Mouse (Mus musculus) midbrain, embryonic 13.5 days (tissue): ENCODE data around the gene Ift22. TPM values are rescaled to one million over a fixed set of nuclear protein-coding genes. Genes with fewer than 3 reads are reported as not detected.
A peak's percentile ranks its signal among the peaks of the same experiment; 100 is the strongest.
"Not testable (repeated sequence)": the region's sequence is repeated elsewhere in the genome, so short reads cannot be mapped to it uniquely, and the experiment has no call there.

Source experiments
- ATAC-seq: fragments of 200-750 bp; cut with Nextera tagmentation; 2 replicates; pipeline ENCODE4 v1.8.0; 2017; ENCODE audit warnings: mild to moderate bottlenecking, moderate TSS enrichment, moderate library complexity
- H3K27ac ChIP-seq: fragments of 300-500 bp; sonication (generic); 2 replicates; pipeline ENCODE4 v1.5.1; 2015; ENCODE audit warnings: inconsistent platforms, mild to moderate bottlenecking, moderate library complexity
- H3K27me3 ChIP-seq: fragments of 300-500 bp; sonication (generic); 2 replicates; pipeline ENCODE4 v1.6.1; 2015; ENCODE audit warnings: mild to moderate bottlenecking, inconsistent platforms
- H3K36me3 ChIP-seq: fragments of 300-500 bp; sonication (generic); 2 replicates; pipeline ENCODE4 v1.6.1; 2015; ENCODE audit warnings: mild to moderate bottlenecking, inconsistent platforms
- H3K4me1 ChIP-seq: fragments of 300-500 bp; sonication (generic); replicated peaks from 2 replicates; pipeline ENCODE4 v1.6.1; 2015; ENCODE audit warnings: inconsistent platforms
- H3K4me2 ChIP-seq: fragments of 300-500 bp; sonication (generic); replicated peaks from 2 replicates; pipeline ENCODE4 v1.6.1; 2015; ENCODE audit warnings: moderate library complexity, mild to moderate bottlenecking, inconsistent platforms
- H3K4me3 ChIP-seq: fragments of 300-500 bp; sonication (generic); replicated peaks from 2 replicates; pipeline ENCODE4 v1.5.1; 2015; ENCODE audit warnings: mild to moderate bottlenecking, inconsistent platforms
- H3K9ac ChIP-seq: fragments of 300-500 bp; sonication (generic); replicated peaks from 2 replicates; pipeline ENCODE4 v1.6.1; 2015; ENCODE audit warnings: mild to moderate bottlenecking, inconsistent platforms
- H3K9me3 ChIP-seq: fragments of 300-500 bp; sonication (generic); 2 replicates; pipeline ENCODE4 v1.6.1; 2016; ENCODE audit warnings: mild to moderate bottlenecking, inconsistent platforms
- whole genome bisulfite sequencing: fragments of 180-500 bp; shearing (Covaris S2); methylation state at CpG from one replicate; pipeline ENCODE4 v1.1.7; 2015; 5-methylcytosine and 5-hydroxymethylcytosine counted together
- polyA plus RNA-seq: library from polyadenylated mRNA; unstranded; fragments of >200 nt; fragmentation: Nextera tagmentation; extraction: Ambion mirVana; gene quantifications from 2 replicates; pipeline ENCODE4 v1.2.1, GENCODE M21; 2015

Ift22 gene
- polyA plus RNA-seq, 1 experiment from 2014 or later, result 125 TPM

- Histone ChIP-seq H3K4me3 (no peak overlapping the region), H3K9me3 (no peaks in the 10 kb centered on the region), H3K9ac (no peak overlapping the region), H3K4me1 (no peaks in the 10 kb centered on the region), H3K27me3 (no peaks in the 10 kb centered on the region), H3K27ac (no peak overlapping the region), H3K4me2 (no peak overlapping the region), H3K36me3 (no peaks in the 10 kb centered on the region)
- 68% methylated on average over 7 of the region's 7 CpGs for WGBS
- no peak for ATAC-seq
Observed at GRCm38 (mm10) chr5:136939284-136939683, 31.3 kb downstream of the Ift22 start.

DNA sequence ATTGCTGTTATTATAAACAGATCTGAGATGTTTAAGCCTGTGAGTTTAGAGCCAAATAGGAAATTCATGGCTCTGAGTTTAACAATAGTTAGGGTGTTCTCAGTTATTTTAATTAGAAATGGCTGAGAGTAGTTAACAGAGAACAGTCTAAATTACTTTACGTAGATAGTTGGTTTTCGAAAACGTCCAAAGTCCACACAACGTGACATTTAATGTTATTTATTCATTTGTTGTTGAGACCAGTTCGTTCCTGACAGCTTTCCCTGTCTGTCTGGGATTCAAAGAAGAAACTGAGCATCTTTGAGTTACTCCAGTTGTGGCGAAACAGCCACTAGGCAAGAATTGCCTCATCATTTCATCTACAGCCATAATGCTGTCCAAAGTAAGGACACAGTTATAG, 32.1 kb downstream of the Ift22 start:
- H3K9me3 ChIP-seq, H3K4me3 ChIP-seq, H3K4me2 ChIP-seq, H3K36me3 ChIP-seq, H3K9ac ChIP-seq, ATAC-seq, H3K27me3 ChIP-seq, H3K27ac ChIP-seq, H3K4me1 ChIP-seq: not testable (repeated sequence)
- 89% methylated on average over 6 of the region's 6 CpGs for WGBS

- Histone ChIP-seq H3K9ac (no peak overlapping the region), H3K9me3 (no peaks in the 10 kb centered on the region), H3K4me1 (no peaks in the 10 kb centered on the region), H3K4me3 (no peak overlapping the region), H3K27me3 (no peaks in the 10 kb centered on the region), H3K27ac (no peak overlapping the region), H3K36me3 (no peaks in the 10 kb centered on the region), H3K4me2 (no peak overlapping the region)
- ATAC-seq, result no peak
- 89% methylated on average over 12 of the region's 12 CpGs for WGBS
Observed at GRCm38 (mm10) chr5:136940845-136941560, 33.1 kb downstream of the Ift22 start.

DNA sequence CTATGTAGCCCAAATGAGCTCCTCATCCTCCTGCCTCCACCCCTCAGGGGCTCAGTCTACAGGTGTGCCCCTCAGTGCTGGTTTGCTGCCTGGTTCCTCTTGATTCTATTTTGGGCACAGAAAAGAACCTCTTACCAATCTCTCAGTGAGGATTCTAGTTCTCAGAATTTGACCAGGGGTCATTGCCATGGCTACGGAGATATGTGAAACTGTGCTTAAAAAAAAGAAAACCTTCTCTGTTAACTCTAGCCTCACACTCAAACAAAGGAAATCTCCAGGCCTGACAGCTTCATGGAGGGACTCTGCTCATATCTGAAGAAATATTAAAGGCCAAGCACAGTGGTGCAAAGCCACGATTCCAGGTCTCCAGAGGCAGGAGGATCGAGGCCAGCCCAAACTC, 34.8 kb downstream of the Ift22 start:
- Histone ChIP-seq H3K4me1 (no peaks in the 10 kb centered on the region), H3K36me3 (no peaks in the 10 kb centered on the region), H3K9ac (no peak overlapping the region), H3K4me2 (no peak overlapping the region), H3K27ac (no peak overlapping the region), H3K27me3 (no peaks in the 10 kb centered on the region), H3K4me3 (no peak overlapping the region), H3K9me3 (no peaks in the 10 kb centered on the region)
- 80% methylated on average over 3 of the region's 3 CpGs for WGBS
- no peak for ATAC-seq

GRCm38 (mm10) chr5:136943382-136943781, 35.4 kb downstream of the Ift22 start:
- no peak overlapping the region for H3K27ac ChIP-seq
- no peaks in the 10 kb centered on the region for H3K27me3 ChIP-seq
- no peaks in the 10 kb centered on the region for H3K4me1 ChIP-seq
- H3K9ac ChIP-seq, result no peak overlapping the region
- no peaks in the 10 kb centered on the region for H3K9me3 ChIP-seq
- no peak for ATAC-seq
- H3K4me2 ChIP-seq, result no peak overlapping the region
- WGBS, result 90% methylated on average over 2 of the region's 2 CpGs
- H3K4me3 ChIP-seq, result no peak overlapping the region
- no peaks in the 10 kb centered on the region for H3K36me3 ChIP-seq

GRCm38 (mm10) chr5:136945084-136945483, 37.1 kb downstream of the Ift22 start:
- Histone ChIP-seq H3K36me3 (no peaks in the 10 kb centered on the region), H3K27ac (no peak overlapping the region), H3K9ac (no peak overlapping the region), H3K27me3 (no peaks in the 10 kb centered on the region), H3K4me3 (no peak overlapping the region), H3K4me1 (no peaks in the 10 kb centered on the region), H3K4me2 (no peak overlapping the region), H3K9me3 (no peaks in the 10 kb centered on the region)
- ATAC-seq, result no peak
- WGBS, result 83% methylated on average over 12 of the region's 12 CpGs

- no peaks in the 10 kb centered on the region for H3K9me3 ChIP-seq
- H3K4me3 ChIP-seq, result no peak overlapping the region
- H3K9ac ChIP-seq, result no peak overlapping the region
- H3K4me2 ChIP-seq, result no peak overlapping the region
- no peak overlapping the region for H3K27ac ChIP-seq
- ATAC-seq, result no peak
- H3K4me1 ChIP-seq, result no peaks in the 10 kb centered on the region
- no peaks in the 10 kb centered on the region for H3K27me3 ChIP-seq
- H3K36me3 ChIP-seq, result no peaks in the 10 kb centered on the region
Observed at GRCm38 (mm10) chr5:136947874-136948273, 39.9 kb downstream of the Ift22 start.

DNA sequence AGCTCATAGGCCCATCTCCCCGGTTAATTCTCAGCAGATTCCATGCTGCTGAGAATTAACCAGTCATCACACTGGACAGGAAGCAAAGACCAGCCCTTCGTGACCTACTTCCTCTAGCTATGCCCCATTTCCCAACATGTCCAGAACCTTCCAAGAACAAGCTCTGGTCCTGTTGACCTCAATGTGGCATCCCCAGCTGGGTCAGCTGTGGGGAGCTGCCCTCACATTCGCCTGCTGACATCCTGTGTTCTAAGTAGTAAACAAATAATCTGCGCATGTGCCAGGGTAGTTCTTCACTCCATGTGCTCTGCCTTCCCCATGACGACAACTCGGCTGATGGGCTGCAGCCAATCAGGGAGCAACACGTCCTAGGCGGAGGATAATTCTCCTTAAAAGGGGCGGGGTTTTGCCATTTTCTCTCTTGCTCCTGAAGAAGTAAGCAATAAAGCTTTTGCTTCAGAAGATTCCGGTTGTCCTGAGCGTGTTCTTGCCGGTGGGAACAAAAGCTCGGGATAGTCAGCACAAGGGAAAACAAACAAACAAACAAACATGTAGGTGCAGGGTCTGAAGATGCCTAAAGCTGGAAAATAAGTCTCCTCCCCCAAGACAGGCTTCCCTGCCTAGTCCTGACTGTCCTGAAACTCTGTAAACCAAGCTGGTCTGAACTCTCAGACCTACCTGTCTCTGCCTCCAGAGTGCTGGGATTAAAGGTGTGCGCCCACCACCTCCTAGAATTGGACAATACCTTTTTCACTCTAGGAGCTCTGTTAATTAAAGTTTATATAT, 41.8 kb downstream of the Ift22 start:
- H3K27ac ChIP-seq, ATAC-seq, H3K36me3 ChIP-seq, H3K27me3 ChIP-seq, H3K9ac ChIP-seq, H3K4me2 ChIP-seq, H3K9me3 ChIP-seq, H3K4me3 ChIP-seq: not testable (repeated sequence)
- 82% methylated on average over 14 of the region's 14 CpGs for WGBS
- H3K4me1 ChIP-seq, result peaks cover 12% of the 10 kb centered on the region

DNA sequence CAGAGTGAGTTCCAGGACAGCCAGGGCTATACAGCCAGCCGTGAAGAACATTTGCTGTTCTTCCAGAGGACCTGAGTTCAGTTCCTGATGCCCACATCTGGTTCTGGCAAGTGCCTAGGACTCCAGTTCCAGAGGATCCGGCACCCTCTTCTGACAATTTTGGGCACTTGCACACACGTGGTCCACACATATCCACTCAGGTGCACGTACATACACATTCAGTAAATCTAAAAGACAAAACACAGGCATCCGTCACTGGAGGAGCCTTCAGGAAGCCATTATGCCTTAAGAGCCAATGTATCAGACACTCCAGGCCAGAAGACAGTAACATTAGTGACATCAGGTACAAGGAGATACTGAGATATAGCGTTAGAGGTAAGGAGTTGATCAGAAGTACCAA, 42.6 kb downstream of the Ift22 start:
- H3K4me2 ChIP-seq, result no peak overlapping the region

DNA sequence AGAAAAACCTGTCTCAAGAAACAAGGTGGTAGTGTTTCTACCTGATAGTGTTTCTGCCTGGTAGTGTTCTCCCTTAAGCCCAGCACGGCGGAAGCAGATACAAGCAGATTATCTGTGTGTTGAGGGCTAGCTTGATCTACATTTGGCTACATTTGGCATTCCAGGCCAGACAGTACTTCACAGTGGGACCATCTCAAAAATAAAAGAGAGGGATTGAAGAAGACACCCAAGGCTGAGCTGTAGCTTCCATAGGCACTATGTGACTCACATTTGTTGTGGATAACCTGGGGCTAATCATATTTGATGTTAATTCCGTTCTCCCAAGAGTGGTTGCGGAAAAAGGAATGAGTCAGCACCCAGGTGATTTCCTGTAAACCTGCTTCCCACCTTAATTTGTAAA, 44.2 kb downstream of the Ift22 start:
- Histone ChIP-seq H3K27me3 (no peaks in the 10 kb centered on the region), H3K4me3 (peak overlapping the region; percentile 86; the same call in 1 of the 2 replicates), H3K9ac (no peak overlapping the region), H3K4me1 (peaks cover 29% of the 10 kb centered on the region), H3K4me2 (peak overlapping the region; percentile 85), H3K27ac (no peak overlapping the region), H3K36me3 (peaks cover 10% of the 10 kb centered on the region; the same call in 1 of the 2 replicates), H3K9me3 (no peaks in the 10 kb centered on the region)
- 78% methylated on average over 4 of the region's 4 CpGs for WGBS
- ATAC-seq, result no peak

More for the DNA sequence above, 42.6 kb downstream of the Ift22 start:
- Histone ChIP-seq H3K4me1 (peaks cover 20% of the 10 kb centered on the region), H3K9ac (no peak overlapping the region), H3K36me3 (0 out of 2 replicates have a peak, but pooled peaks cover under 1% of the 10 kb centered on the region), H3K27ac (no peak overlapping the region), H3K27me3 (no peaks in the 10 kb centered on the region), H3K9me3 (no peaks in the 10 kb centered on the region), H3K4me3 (no peak overlapping the region)
- 91% methylated on average over 6 of the region's 6 CpGs for WGBS
- no peak for ATAC-seq

DNA sequence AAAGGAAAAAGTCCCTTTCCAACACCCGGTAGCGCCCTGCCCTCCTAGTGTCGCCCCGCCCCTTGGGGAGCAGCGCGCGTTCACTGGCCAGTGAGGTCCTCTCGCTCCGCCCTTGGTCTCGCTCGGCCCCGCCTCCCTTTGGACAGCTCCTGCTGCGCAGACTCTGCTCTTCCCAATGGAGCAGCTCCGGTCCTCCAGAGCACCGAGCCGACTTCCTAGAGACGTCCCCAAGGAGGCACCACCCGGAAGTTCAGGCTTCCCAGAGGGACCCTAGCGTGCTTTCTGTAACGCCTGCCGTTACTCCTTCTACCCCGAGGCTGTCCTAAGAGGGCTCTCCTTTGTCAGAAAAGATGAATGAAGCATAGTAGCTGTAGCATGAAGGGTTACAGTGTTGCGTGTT, 45.1 kb downstream of the Ift22 start, which contains the start of gene Fis1:
Gene Fis1 (plus strand): TSS at position 261 of the 400 bp plus-strand sequence.
- Histone ChIP-seq H3K4me1 (peaks cover 29% of the 10 kb centered on the region), H3K36me3 (peaks cover 17% of the 10 kb centered on the region), H3K4me3 (peak within 1 kb of the TSS; percentile 86), H3K9me3 (no peaks in the 10 kb centered on the region), H3K27me3 (no peaks in the 10 kb centered on the region), H3K4me2 (peak within 1 kb of the TSS; percentile 85), H3K27ac (peak within 1 kb of the TSS; percentile 79), H3K9ac (peak within 1 kb of the TSS; percentile 90)
- peak; percentile 98 for ATAC-seq
- 1% methylated on average over 23 of the region's 23 CpGs for WGBS

DNA sequence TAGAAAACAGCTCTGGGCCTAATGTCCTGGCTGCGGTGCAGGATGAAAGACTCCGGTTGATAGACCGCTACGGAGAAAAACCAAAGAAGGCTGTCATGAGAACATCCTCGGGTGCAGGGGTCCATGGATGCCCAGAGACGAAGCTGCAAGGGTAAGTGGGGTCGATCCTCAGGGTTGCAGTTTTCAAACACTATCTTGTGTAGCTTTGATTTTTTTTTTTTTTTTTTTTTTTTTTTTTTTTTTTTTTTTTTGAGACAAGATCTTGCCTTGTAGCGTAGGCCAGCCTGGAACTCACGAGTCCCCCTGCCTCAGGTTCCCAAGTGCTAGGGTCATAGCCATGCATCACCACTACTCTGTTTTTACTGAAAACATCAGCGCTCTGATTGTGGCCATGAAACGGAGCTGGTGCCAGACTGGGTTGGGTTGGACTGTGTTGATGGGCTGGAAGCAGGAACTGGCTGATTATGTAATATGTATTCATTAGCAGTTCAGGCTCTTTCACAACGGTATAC, 45.5 kb downstream of the Ift22 start:
- peaks cover 29% of the 10 kb centered on the region for H3K4me1 ChIP-seq
- H3K9me3 ChIP-seq, result no peaks in the 10 kb centered on the region
- peak overlapping the region; percentile 86 for H3K4me3 ChIP-seq
- WGBS, result 2% methylated on average over 12 of the region's 12 CpGs
- no peaks in the 10 kb centered on the region for H3K27me3 ChIP-seq
- peak overlapping the region; percentile 90 for H3K9ac ChIP-seq
- H3K4me2 ChIP-seq, result peak overlapping the region; percentile 85
- peak overlapping the region; percentile 79 for H3K27ac ChIP-seq
- ATAC-seq, result no peak; the same call in 1 of the 2 replicates
- H3K36me3 ChIP-seq, result peaks cover 17% of the 10 kb centered on the region
